Mouse (Mus musculus) intestine, embryonic 16.5 days (tissue): ENCODE data around the gene Olfr38. TPM values are rescaled to one million over a fixed set of nuclear protein-coding genes. Genes with fewer than 3 reads are reported as not detected.

Experiments used
- ATAC-seq: fragments of 200-750 bp; cut with Nextera tagmentation; 2 replicates; pipeline ENCODE4 v1.8.0; 2017; ENCODE audit warnings: moderate TSS enrichment, moderate library complexity
- H3K27ac ChIP-seq: fragments of 300-500 bp; sonication (generic); 2 replicates; pipeline ENCODE4 v1.5.1; 2014; ENCODE audit warnings: mild to moderate bottlenecking, low read length
- H3K27me3 ChIP-seq: fragments of 300-500 bp; sonication (generic); replicated peaks from 2 replicates; pipeline ENCODE4 v1.6.1; 2014; ENCODE audit warnings: low read length, control low read depth, mixed read lengths; ENCODE audit not compliant: control insufficient read depth, insufficient read depth
- H3K36me3 ChIP-seq: fragments of 300-500 bp; sonication (generic); 2 replicates; pipeline ENCODE4 v1.6.1; 2014; ENCODE audit warnings: low read length, control low read depth; ENCODE audit not compliant: control insufficient read depth, insufficient read depth
- H3K4me1 ChIP-seq: fragments of 300-500 bp; sonication (generic); 2 replicates; pipeline ENCODE4 v1.6.1; 2014; ENCODE audit warnings: low read length, control low read depth, mixed read lengths; ENCODE audit not compliant: control insufficient read depth, insufficient read depth
- H3K4me2 ChIP-seq: fragments of 300-500 bp; sonication (generic); 2 replicates; pipeline ENCODE4 v1.6.1; 2014; ENCODE audit warnings: low read depth, low read length, control low read depth
- H3K4me3 ChIP-seq: fragments of 300-500 bp; sonication (generic); 2 replicates; pipeline ENCODE4 v1.5.1; 2014; ENCODE audit warnings: mild to moderate bottlenecking, low read length
- H3K9ac ChIP-seq: fragments of 300-500 bp; sonication (generic); 2 replicates; pipeline ENCODE4 v1.6.1; 2014; ENCODE audit warnings: low read depth, low read length
- H3K9me3 ChIP-seq: fragments of 300-500 bp; sonication (generic); 2 replicates; pipeline ENCODE4 v1.6.1; 2016; ENCODE audit warnings: low read length, control low read depth; ENCODE audit not compliant: control insufficient read depth
- WGBS: fragments of 180-500 bp; shearing (Covaris S2); extraction: QIAGEN DNeasy Blood & Tissue Kit; methylation state at CpG from one replicate; pipeline ENCODE4 v1.1.7; 2014; 5-methylcytosine and 5-hydroxymethylcytosine counted together
- polyA plus RNA-seq: library from polyadenylated mRNA; unstranded; fragments of >200 nt; fragmentation: Nextera tagmentation; extraction: Ambion mirVana; gene quantifications from 2 replicates; pipeline ENCODE4 v1.2.1, GENCODE M21; 2015

Gene Olfr38
- polyA plus RNA-seq, 1 experiment from 2014 or later: not detected

GRCm38 (mm10) chr6:42790247-42790948 lies 34.2 kb downstream of the Olfr38 start:
- Histone ChIP-seq H3K4me3 (no peak overlapping the region), H3K4me1 (no peaks in the 10 kb centered on the region), H3K9me3 (no peaks in the 10 kb centered on the region), H3K9ac (no peak overlapping the region), H3K27ac (no peak overlapping the region), H3K27me3 (no peaks in the 10 kb centered on the region), H3K4me2 (no peak overlapping the region), H3K36me3 (no peaks in the 10 kb centered on the region)
- WGBS: 37% methylated on average over 4 of the region's 4 CpGs
- ATAC-seq: no peak

- Histone ChIP-seq H3K27ac (no peak overlapping the region), H3K36me3 (no peaks in the 10 kb centered on the region), H3K4me2 (no peak overlapping the region), H3K9me3 (no peaks in the 10 kb centered on the region), H3K4me3 (no peak overlapping the region), H3K9ac (no peak overlapping the region), H3K27me3 (no peaks in the 10 kb centered on the region), H3K4me1 (no peaks in the 10 kb centered on the region)
- WGBS: 78% methylated on average over 9 of the region's 9 CpGs
- ATAC-seq: no peak
Observed at GRCm38 (mm10) chr6:42790949-42791556, 34.8 kb downstream of the Olfr38 start.

- no peaks in the 10 kb centered on the region for H3K4me1 ChIP-seq
- no peak overlapping the region for H3K9ac ChIP-seq
- no peaks in the 10 kb centered on the region for H3K27me3 ChIP-seq
- H3K9me3 ChIP-seq: no peaks in the 10 kb centered on the region
- WGBS: 77% methylated on average over 3 of the region's 3 CpGs
- no peaks in the 10 kb centered on the region for H3K36me3 ChIP-seq
- H3K4me3 ChIP-seq: no peak overlapping the region
- no peak overlapping the region for H3K27ac ChIP-seq
- no peak for ATAC-seq
- H3K4me2 ChIP-seq: no peak overlapping the region
Observed at GRCm38 (mm10) chr6:42794982-42795381, 38.8 kb downstream of the Olfr38 start.

- H3K36me3 ChIP-seq: no peaks in the 10 kb centered on the region
- H3K4me2 ChIP-seq: no peak within 1 kb of the TSS
- no peak within 1 kb of the TSS for H3K4me3 ChIP-seq
- WGBS: 77% methylated on average over 1 of the region's 1 CpGs
- no peaks in the 10 kb centered on the region for H3K4me1 ChIP-seq
- no peak within 1 kb of the TSS for H3K9ac ChIP-seq
- H3K27ac ChIP-seq: no peak within 1 kb of the TSS
- H3K9me3 ChIP-seq: no peaks in the 10 kb centered on the region
- no peak for ATAC-seq
- H3K27me3 ChIP-seq: no peaks in the 10 kb centered on the region
Observed at GRCm38 (mm10) chr6:42811639-42812038, 55.4 kb downstream of the Olfr38 start, which contains the start of gene Olfr450. Olfr450 (plus strand) TSS chr6:42811939.

Other genes starting within 250 kb of the Olfr38 start
- gene Olfr455, start 208.8 kb upstream of the Olfr38 start, polyA plus RNA-seq: not detected in 2 replicates
- gene Tcaf3, start 158.7 kb upstream of the Olfr38 start, polyA plus RNA-seq: not detected in 2 replicates
- gene Tcaf2, start 111.2 kb upstream of the Olfr38 start, polyA plus RNA-seq: 5.4 and 5.6 TPM in 2 replicates
- 40.8 and 44.6 TPM in 2 replicates for gene Tcaf1, start 46.3 kb upstream of the Olfr38 start, polyA plus RNA-seq
- not detected in 2 replicates for gene Olfr453, start 17.0 kb upstream of the Olfr38 start, polyA plus RNA-seq
- gene Olfr452, start 28.7 kb downstream of the Olfr38 start, polyA plus RNA-seq: not detected in 2 replicates
- gene Olfr450, start 55.5 kb downstream of the Olfr38 start, polyA plus RNA-seq: not detected in 2 replicates
- gene Olfr449, start 78.0 kb downstream of the Olfr38 start, polyA plus RNA-seq: not detected in 2 replicates
- gene Olfr448, start 134.0 kb downstream of the Olfr38 start, polyA plus RNA-seq: not detected in 2 replicates
- gene Olfr447, start 152.5 kb downstream of the Olfr38 start, polyA plus RNA-seq: not detected in 2 replicates
- not detected in 2 replicates for gene Olfr446, start 165.0 kb downstream of the Olfr38 start, polyA plus RNA-seq
- not detected in 2 replicates for gene Olfr444, start 192.7 kb downstream of the Olfr38 start, polyA plus RNA-seq